11 mouse cellular contexts compared by ENCODE assay signal in genomic region chr11:72998771-72999170, GRCm38 (mm10). TPM values are rescaled to one million over a fixed set of nuclear protein-coding genes. Genes with fewer than 3 reads are reported as not detected.
DNase-seq lines count a peak whose midpoint lies in the region; ATAC-seq lines count a peak whose summit lies in the region.
"Had no signal": no experiment of that assay in that cellular context is flagged by ENCODE, and none has a peak within 500 bp of the region (broad histone marks: within the 10 kb centered on the region; RNA-seq: fewer than 3 reads in every experiment).

TSS of gene P2rx1 (plus strand) at chr11:72999103.

- no peaks in the 10 kb centered on the region for H3K36me3 ChIP-seq in limb, embryonic 13.5 days
- no peaks in the 10 kb centered on the region for H3K36me3 ChIP-seq in hindbrain, embryonic 11.5 days (ENCODE audit: control insufficient read depth, insufficient read depth, low read length)
- H3K36me3 ChIP-seq: hindbrain, embryonic 15.5 days had no signal

- peak; percentile 24; the same call in 1 of the 2 replicates for ATAC-seq in limb, embryonic 13.5 days (ENCODE audit: low FRiP score, low read depth)
- no peak for ATAC-seq in hindbrain, embryonic 11.5 days (ENCODE audit: low FRiP score)

- no peak within 1 kb of the TSS for H3K4me3 ChIP-seq in limb, embryonic 13.5 days
- H3K4me3 ChIP-seq in hindbrain, embryonic 11.5 days (ENCODE audit: low read depth, low read length), result no peak within 1 kb of the TSS
- H3K4me3 ChIP-seq: hindbrain, embryonic 15.5 days; myocyte had no signal

- no peaks in the 10 kb centered on the region for H3K27me3 ChIP-seq in limb, embryonic 13.5 days
- H3K27me3 ChIP-seq in hindbrain, embryonic 11.5 days (ENCODE audit: control insufficient read depth, insufficient read depth, low read length), result no peaks in the 10 kb centered on the region
- H3K27me3 ChIP-seq: hindbrain, embryonic 15.5 days had no signal

- 37% methylated on average over 8 of the region's 8 CpGs for whole genome bisulfite sequencing in limb, embryonic 13.5 days
- 60% methylated on average over 8 of the region's 8 CpGs for WGBS in hindbrain, embryonic 11.5 days

- H3K9me3 ChIP-seq in limb, embryonic 13.5 days, result no peaks in the 10 kb centered on the region
- H3K9me3 ChIP-seq in hindbrain, embryonic 11.5 days (ENCODE audit: control insufficient read depth, low read length), result no peaks in the 10 kb centered on the region
- H3K9me3 ChIP-seq: hindbrain, embryonic 15.5 days had no signal

- H3K4me2 ChIP-seq in limb, embryonic 13.5 days (replicated peaks), result no peak within 1 kb of the TSS
- H3K4me2 ChIP-seq in hindbrain, embryonic 11.5 days (replicated peaks; ENCODE audit: low read depth, low read length), result no peak within 1 kb of the TSS
- H3K4me2 ChIP-seq: hindbrain, embryonic 15.5 days had no signal

- peak; percentile 94 for DNase-seq in heart, adult 11 months
- DNase-seq in heart, postnatal 10 days, result no peak
- DNase-seq in urinary bladder, adult 2 months (ENCODE audit: low spot score), result no peak
- no peak for DNase-seq in urinary bladder, postnatal 14 days (ENCODE audit: low spot score)
- DNase-seq in yolk sac, embryonic 10.5 days (ENCODE audit: low spot score), result peak; percentile 20
- no peak for DNase-seq in left cerebral cortex, adult 11 months (ENCODE audit: low spot score)
- no peak for DNase-seq in hindbrain, embryonic 11.5 days (ENCODE audit: low spot score)
- DNase-seq: cerebellum, postnatal 14 days had no signal

- intact Hi-C loops in heart, postnatal 10 days (cut with DNase I), result no loop called here

- no peak within 1 kb of the TSS for H3K27ac ChIP-seq in limb, embryonic 13.5 days
- H3K27ac ChIP-seq in hindbrain, embryonic 11.5 days (ENCODE audit: low read depth, low read length), result no peak within 1 kb of the TSS
- H3K27ac ChIP-seq: hindbrain, embryonic 15.5 days had no signal

- no peak within 1 kb of the TSS for H3K9ac ChIP-seq in limb, embryonic 13.5 days
- H3K9ac ChIP-seq in hindbrain, embryonic 11.5 days (ENCODE audit: low read depth, low read length), result no peak within 1 kb of the TSS
- H3K9ac ChIP-seq: hindbrain, embryonic 15.5 days had no signal

- H3K4me1 ChIP-seq in limb, embryonic 13.5 days, result 0 out of 2 replicates have a peak, but pooled peaks cover 4% of the 10 kb centered on the region
- no peaks in the 10 kb centered on the region for H3K4me1 ChIP-seq in hindbrain, embryonic 11.5 days (replicated peaks; ENCODE audit: control insufficient read depth, insufficient read depth, low read length)
- H3K4me1 ChIP-seq: hindbrain, embryonic 15.5 days had no signal

RNA-seq across cellular contexts. Expression of gene P2rx1, which starts in this region (rescaled TPM):
- under 1 TPM; 0.72 to 0.98 TPM for total RNA-seq in heart, postnatal 10 days (2021)
- polyA plus RNA-seq in urinary bladder, adult 2 months (2012; rRNA removed), result 542 and 648 TPM in 2 replicates
- polyA plus RNA-seq in limb, embryonic 13.5 days (2015; fragmentation: Nextera tagmentation; extraction: Ambion mirVana), result 0.84 and 1.0 TPM in 2 replicates
- 1.4 and 2.4 TPM in 2 replicates for polyA plus RNA-seq in hindbrain, embryonic 11.5 days (2014; fragmentation: Nextera tagmentation; extraction: Ambion mirVana)

Comparison
In these comparisons a context has a peak if more than half of its experiments do, and no peak if none do; other contexts are left out.
1. RNA of gene P2rx1 (polyA plus RNA-seq): 542 to 648 TPM in urinary bladder, adult 2 months; 1.4 to 2.4 TPM in hindbrain, embryonic 11.5 days and 0.84 to 1.0 TPM in limb, embryonic 13.5 days; every median in the first group is over 100 times any median in the second.
2. DNase-seq: peak in heart, adult 11 months (single experiment) and yolk sac, embryonic 10.5 days (single experiment); none in heart, postnatal 10 days (0 of 2), urinary bladder, adult 2 months (single experiment), urinary bladder, postnatal 14 days (single experiment), left cerebral cortex, adult 11 months (single experiment) and hindbrain, embryonic 11.5 days (single experiment).